In genomic region chr3:14917261-14917660, GRCm38 (mm10) we compare ENCODE assay signal across 26 mouse cellular contexts. TPM values are rescaled to one million over a fixed set of nuclear protein-coding genes. Genes with fewer than 3 reads are reported as not detected.
"Had no signal": no experiment of that assay in that cellular context is flagged by ENCODE, and none has a peak within 500 bp of the region (broad histone marks: within the 10 kb centered on the region; RNA-seq: fewer than 3 reads in every experiment).

No protein-coding gene starts in this region.

- H3K9me3 ChIP-seq: heart, embryonic 13.5 days; heart, embryonic 15.5 days; hindbrain, embryonic 13.5 days; intestine, embryonic 15.5 days; limb, embryonic 13.5 days; limb, embryonic 15.5 days; liver, embryonic 12.5 days had no signal

- H3K4me2 ChIP-seq: heart, embryonic 11.5 days; heart, embryonic 13.5 days; heart, embryonic 15.5 days; hindbrain, embryonic 13.5 days; intestine, embryonic 15.5 days; limb, embryonic 13.5 days; limb, embryonic 15.5 days; liver, embryonic 12.5 days had no signal

- H3K9ac ChIP-seq: heart, embryonic 13.5 days; heart, embryonic 15.5 days; hindbrain, embryonic 13.5 days; intestine, embryonic 15.5 days; limb, embryonic 13.5 days; limb, embryonic 15.5 days; liver, embryonic 12.5 days; liver, embryonic 14.5 days had no signal

- DNase-seq: gastrocnemius, postnatal 14 days; gastrocnemius, postnatal 36 days; heart, adult 11 months; heart, adult 2 months; heart, postnatal 14 days; heart, postnatal 36 days; kidney, adult 18-20 months; kidney, adult 8-10 months; kidney, postnatal 10 days; kidney, postnatal 25 days; kidney, postnatal 4 days; left cerebral cortex, postnatal 4 days had no signal

- H3K27me3 ChIP-seq: heart, embryonic 13.5 days; heart, embryonic 15.5 days; hindbrain, embryonic 13.5 days; intestine, embryonic 15.5 days; limb, embryonic 13.5 days; limb, embryonic 15.5 days; liver, embryonic 12.5 days had no signal

- H3K4me3 ChIP-seq: heart, adult 2 months; heart, embryonic 13.5 days; heart, embryonic 15.5 days; hindbrain, embryonic 13.5 days; intestine, embryonic 15.5 days; layer of hippocampus, adult 2 months; left cerebral cortex, adult 2 months; limb, embryonic 13.5 days; limb, embryonic 15.5 days; liver, embryonic 12.5 days had no signal

- H3K36me3 ChIP-seq: heart, embryonic 13.5 days; heart, embryonic 15.5 days; hindbrain, embryonic 13.5 days; intestine, embryonic 15.5 days; limb, embryonic 13.5 days; limb, embryonic 15.5 days; liver, embryonic 12.5 days had no signal

- H3K27ac ChIP-seq: heart, adult 2 months; heart, embryonic 13.5 days; heart, embryonic 15.5 days; hindbrain, embryonic 13.5 days; intestine, embryonic 15.5 days; layer of hippocampus, adult 2 months; left cerebral cortex, adult 2 months; limb, embryonic 13.5 days; limb, embryonic 15.5 days; liver, embryonic 12.5 days; liver, embryonic 14.5 days had no signal

- ATAC-seq: hindbrain, embryonic 16.5 days; inflammation-experienced regulatory T-cells, adult 6 months; intestine, embryonic 15.5 days; intestine, postnatal 0 days; liver, embryonic 12.5 days had no signal

- H3K4me1 ChIP-seq: heart, embryonic 13.5 days; heart, embryonic 15.5 days; hindbrain, embryonic 13.5 days; intestine, embryonic 15.5 days; limb, embryonic 13.5 days; limb, embryonic 15.5 days; liver, embryonic 12.5 days had no signal

RNA-seq across cellular contexts. Expression of gene Car3, which starts 53.9 kb away (rescaled TPM):
- polyA plus RNA-seq: inflammation-experienced regulatory T-cells, adult 6 months had no signal
